Mouse (Mus musculus): ENCODE results near the gene Qsox1. TPM values are rescaled to one million over a fixed set of nuclear protein-coding genes. Genes with fewer than 3 reads are reported as not detected.
A peak's percentile ranks its signal among the peaks of the same experiment; 100 is the strongest.

Gene Qsox1
- polyA plus RNA-seq (2016; fragmentation: Nextera tagmentation; extraction: Ambion mirVana), result 17.9 and 24.4 TPM in 2 replicates

GRCm38 (mm10) chr1:155812581-155813499 lies at the start of gene Qsox1:
Gene Qsox1, minus strand, starts transcription at chr1:155812889.
- no peaks in the 10 kb centered on the region for H3K36me3 ChIP-seq
- H3K27me3 ChIP-seq (ENCODE audit: insufficient read depth, poor library complexity, severe bottlenecking), result peaks cover 26% of the 10 kb centered on the region
- H3K4me1 ChIP-seq (replicated peaks), result peaks cover 40% of the 10 kb centered on the region
- no peaks in the 10 kb centered on the region for H3K9me3 ChIP-seq
- peak within 1 kb of the TSS; percentile 88 for H3K27ac ChIP-seq
- H3K4me3 ChIP-seq, result peak within 1 kb of the TSS; percentile 74
- peak; percentile 91 for DNase-seq (ENCODE audit: low spot score)
- WGBS, result under 1% methylated on average over 67 of the region's 67 CpGs

- Histone ChIP-seq H3K36me3 (peaks cover 84% of the 10 kb centered on the region), H3K4me3 (no peak overlapping the region), H3K27me3 (ENCODE audit: insufficient read depth, poor library complexity, severe bottlenecking) (no peaks in the 10 kb centered on the region), H3K4me1 (replicated peaks) (no peaks in the 10 kb centered on the region), H3K9me3 (no peaks in the 10 kb centered on the region), H3K27ac (no peak overlapping the region)
- WGBS, result 89% methylated on average over 7 of the region's 7 CpGs
- no peak for DNase-seq (ENCODE audit: low spot score)
These were observed 42.4 kb upstream of the Qsox1 start for GRCm38 (mm10) chr1:155854926-155855702.

- no peaks in the 10 kb centered on the region for H3K9me3 ChIP-seq
- no peaks in the 10 kb centered on the region for H3K27me3 ChIP-seq (ENCODE audit: insufficient read depth, poor library complexity, severe bottlenecking)
- H3K27ac ChIP-seq, result no peak overlapping the region
- H3K4me3 ChIP-seq, result no peak overlapping the region
- no peak for DNase-seq (ENCODE audit: low spot score)
- no peaks in the 10 kb centered on the region for H3K4me1 ChIP-seq (replicated peaks)
- 97% methylated on average over 5 of the region's 5 CpGs for WGBS
- peaks cover 81% of the 10 kb centered on the region for H3K36me3 ChIP-seq
These were observed 40.3 kb upstream of the Qsox1 start for GRCm38 (mm10) chr1:155853009-155853408.

- Histone ChIP-seq H3K9me3 (no peaks in the 10 kb centered on the region), H3K4me1 (replicated peaks) (no peaks in the 10 kb centered on the region), H3K27me3 (ENCODE audit: insufficient read depth, poor library complexity, severe bottlenecking) (no peaks in the 10 kb centered on the region), H3K36me3 (peaks cover 42% of the 10 kb centered on the region), H3K27ac (no peak overlapping the region), H3K4me3 (no peak overlapping the region)
- WGBS, result 94% methylated on average over 5 of the region's 5 CpGs
- DNase-seq (ENCODE audit: low spot score), result no peak
These were observed 31.5 kb upstream of the Qsox1 start for GRCm38 (mm10) chr1:155844235-155844634.

- Histone ChIP-seq H3K4me1 (replicated peaks) (no peaks in the 10 kb centered on the region), H3K9me3 (no peaks in the 10 kb centered on the region), H3K27me3 (ENCODE audit: insufficient read depth, poor library complexity, severe bottlenecking) (no peaks in the 10 kb centered on the region), H3K4me3 (no peak overlapping the region), H3K27ac (no peak overlapping the region), H3K36me3 (peaks cover 36% of the 10 kb centered on the region)
- 88% methylated on average over 4 of the region's 4 CpGs for WGBS
- DNase-seq (ENCODE audit: low spot score), result no peak
These were observed 30.8 kb upstream of the Qsox1 start for GRCm38 (mm10) chr1:155843538-155843937.

- H3K27me3 ChIP-seq (ENCODE audit: insufficient read depth, poor library complexity, severe bottlenecking), result no peaks in the 10 kb centered on the region
- H3K36me3 ChIP-seq, result no peaks in the 10 kb centered on the region
- no peak overlapping the region for H3K4me3 ChIP-seq
- H3K4me1 ChIP-seq (replicated peaks), result no peaks in the 10 kb centered on the region
- no peaks in the 10 kb centered on the region for H3K9me3 ChIP-seq
- 83% methylated on average over 2 of the region's 2 CpGs for WGBS
- no peak overlapping the region for H3K27ac ChIP-seq
- DNase-seq (ENCODE audit: low spot score), result no peak
These were observed 23.0 kb upstream of the Qsox1 start for GRCm38 (mm10) chr1:155835667-155836066.

- WGBS, result 92% methylated on average over 9 of the region's 9 CpGs
- Histone ChIP-seq H3K9me3 (no peaks in the 10 kb centered on the region), H3K4me1 (replicated peaks) (no peaks in the 10 kb centered on the region), H3K36me3 (no peaks in the 10 kb centered on the region), H3K27me3 (ENCODE audit: insufficient read depth, poor library complexity, severe bottlenecking) (no peaks in the 10 kb centered on the region), H3K27ac (no peak overlapping the region), H3K4me3 (no peak overlapping the region)
- DNase-seq (ENCODE audit: low spot score), result no peak
These were observed 20.9 kb upstream of the Qsox1 start for GRCm38 (mm10) chr1:155833610-155834009.

GRCm38 (mm10) chr1:155831958-155832357 lies 19.3 kb upstream of the Qsox1 start:
- Histone ChIP-seq H3K9me3 (no peaks in the 10 kb centered on the region), H3K36me3 (no peaks in the 10 kb centered on the region), H3K27me3 (ENCODE audit: insufficient read depth, poor library complexity, severe bottlenecking) (no peaks in the 10 kb centered on the region), H3K4me3 (no peak overlapping the region), H3K27ac (no peak overlapping the region), H3K4me1 (replicated peaks) (0 out of 2 replicates have a peak, but pooled peaks cover 4% of the 10 kb centered on the region)
- 92% methylated on average over 3 of the region's 3 CpGs for WGBS
- DNase-seq (ENCODE audit: low spot score), result no peak

GRCm38 (mm10) chr1:155830861-155831260 lies 18.2 kb upstream of the Qsox1 start:
- DNase-seq (ENCODE audit: low spot score), result no peak
- H3K27ac ChIP-seq, result no peak overlapping the region
- no peaks in the 10 kb centered on the region for H3K27me3 ChIP-seq (ENCODE audit: insufficient read depth, poor library complexity, severe bottlenecking)
- H3K9me3 ChIP-seq, result no peaks in the 10 kb centered on the region
- H3K4me1 ChIP-seq (replicated peaks), result 0 out of 2 replicates have a peak, but pooled peaks cover 4% of the 10 kb centered on the region
- WGBS, result 70% methylated on average over 6 of the region's 6 CpGs
- no peaks in the 10 kb centered on the region for H3K36me3 ChIP-seq
- no peak overlapping the region for H3K4me3 ChIP-seq

GRCm38 (mm10) chr1:155827703-155828295 lies 15.1 kb upstream of the Qsox1 start:
- WGBS, result 67% methylated on average over 8 of the region's 8 CpGs
- no peak for DNase-seq (ENCODE audit: low spot score)

GRCm38 (mm10) chr1:155826803-155827395 lies 14.2 kb upstream of the Qsox1 start:
- Histone ChIP-seq H3K27ac (no peak overlapping the region), H3K4me3 (no peak overlapping the region), H3K9me3 (no peaks in the 10 kb centered on the region), H3K36me3 (no peaks in the 10 kb centered on the region), H3K27me3 (ENCODE audit: insufficient read depth, poor library complexity, severe bottlenecking) (no peaks in the 10 kb centered on the region), H3K4me1 (replicated peaks) (0 out of 2 replicates have a peak, but pooled peaks cover 4% of the 10 kb centered on the region)
- 57% methylated on average over 5 of the region's 5 CpGs for WGBS
- no peak for DNase-seq (ENCODE audit: low spot score)

More at GRCm38 (mm10) chr1:155827703-155828295, 15.1 kb upstream of the Qsox1 start:
- Histone ChIP-seq H3K4me3 (no peak overlapping the region), H3K9me3 (no peaks in the 10 kb centered on the region), H3K27ac (no peak overlapping the region), H3K4me1 (replicated peaks) (0 out of 2 replicates have a peak, but pooled peaks cover 4% of the 10 kb centered on the region), H3K36me3 (no peaks in the 10 kb centered on the region), H3K27me3 (ENCODE audit: insufficient read depth, poor library complexity, severe bottlenecking) (no peaks in the 10 kb centered on the region)

GRCm38 (mm10) chr1:155825940-155826716 lies 13.4 kb upstream of the Qsox1 start:
- H3K4me1 ChIP-seq (replicated peaks), result 0 out of 2 replicates have a peak, but pooled peaks cover 4% of the 10 kb centered on the region
- no peaks in the 10 kb centered on the region for H3K27me3 ChIP-seq (ENCODE audit: insufficient read depth, poor library complexity, severe bottlenecking)
- 88% methylated on average over 4 of the region's 4 CpGs for WGBS
- H3K4me3 ChIP-seq, result no peak overlapping the region
- no peak overlapping the region for H3K27ac ChIP-seq
- DNase-seq (ENCODE audit: low spot score), result no peak
- H3K9me3 ChIP-seq, result no peaks in the 10 kb centered on the region
- H3K36me3 ChIP-seq, result no peaks in the 10 kb centered on the region

All from hindbrain, embryonic 10.5 days (tissue).